Mouse (Mus musculus): ENCODE data around the gene Golga5.

- no peak for TF ChIP-seq USF1 (IDR thresholded peaks at IDR 0.05; ENCODE audit: low read depth)
- no peak for TF ChIP-seq CTCF (IDR thresholded peaks at IDR 0.05; ENCODE audit: control insufficient read depth, insufficient read depth, insufficient read length)
- no peak for TF ChIP-seq MYOD1 (IDR thresholded peaks at IDR 0.05; ENCODE audit: control insufficient read depth, insufficient read length, low read depth)
These were observed 23.5 kb upstream of the Golga5 start for GRCm38 (mm10) chr12:102445436-102445835.

Measured in C2C12 (cell line).